Mouse (Mus musculus): ENCODE results near the gene Hspa13. TPM values are rescaled to one million over a fixed set of nuclear protein-coding genes. Genes with fewer than 3 reads are reported as not detected.

Hspa13 gene
- polyA plus RNA-seq, 1 experiment from 2014 or later = 39.5 TPM

Small RNAs within 50 kb of the gene (microRNA-seq; reads per million reads assigned to microRNA genes)
- not detected for gene Gm22923

Other genes with a start within 250 kb of the Hspa13 start
- gene Lipi, start 181.0 kb downstream of the Hspa13 start, polyA plus RNA-seq (2015; fragmentation: Nextera tagmentation; extraction: Ambion mirVana) = not detected in 2 replicates
- 3.2 and 5.2 TPM in 2 replicates for gene Rbm11, start 174.3 kb downstream of the Hspa13 start, polyA plus RNA-seq (2015; fragmentation: Nextera tagmentation; extraction: Ambion mirVana)

All from hindbrain, embryonic 15.5 days (tissue).